Mouse (Mus musculus): ENCODE results near the gene Fat4. TPM values are rescaled to one million over a fixed set of nuclear protein-coding genes. Genes with fewer than 3 reads are reported as not detected.

Gene Fat4
- total and polyA plus RNA-seq, 3 experiments = not detected

DNA sequence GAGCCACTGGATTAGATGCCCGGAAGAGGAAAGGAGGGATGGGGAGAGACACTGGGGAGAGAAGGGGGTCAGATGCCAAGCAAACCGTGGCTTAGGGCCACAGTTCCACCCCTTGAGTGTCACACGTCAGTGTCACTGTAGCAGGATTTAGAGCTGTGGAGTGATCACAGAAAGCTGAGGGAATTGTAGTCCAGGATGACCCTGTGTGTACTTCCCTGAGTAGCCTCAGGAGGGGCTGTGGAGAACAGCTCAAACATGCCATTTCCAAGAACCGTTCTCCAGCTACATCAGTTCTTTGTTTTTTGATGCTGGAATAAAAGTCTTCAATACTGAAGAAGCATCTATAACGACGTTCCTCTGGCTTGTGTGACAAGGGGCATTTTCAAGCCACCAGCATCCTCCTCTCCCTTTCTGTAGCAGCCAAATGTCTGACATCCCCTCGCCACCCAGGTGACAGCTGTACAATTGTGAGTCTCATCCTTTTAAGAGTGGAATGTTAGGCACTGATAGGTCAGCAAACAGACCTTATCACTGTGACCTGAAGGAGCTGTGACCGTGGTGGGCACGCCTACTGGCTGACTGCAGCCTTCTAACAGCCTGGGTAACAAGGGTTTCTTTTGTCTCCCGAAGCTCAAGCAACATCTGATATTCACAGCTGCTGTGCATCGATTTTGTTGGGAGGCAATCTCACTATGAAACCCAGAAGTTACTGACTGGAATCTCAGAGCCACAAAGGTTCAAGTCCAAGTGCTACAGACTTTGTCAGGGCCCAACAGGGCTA, 39.9 kb upstream of the Fat4 start:
- Histone ChIP-seq H3K27me3 (ENCODE audit: control insufficient read depth in 1 of 2, insufficient read depth in 2 of 2, low read length in 2 of 2) (no peaks in the 10 kb centered on the region), H3K4me1 (ENCODE audit: control insufficient read depth in 1 of 2, insufficient read depth in 2 of 2, low read length in 2 of 2) (no peaks in the 10 kb centered on the region), H3K9me3 (replicated peaks; ENCODE audit: insufficient read depth, low read length) (no peaks in the 10 kb centered on the region), H3K4me3 (ENCODE audit: control insufficient read depth in 1 of 2, insufficient read depth in 1 of 2, low read depth in 2 of 2, low read length in 2 of 2) (no peak overlapping the region), H3K27ac (ENCODE audit: control insufficient read depth, low read depth, low read length) (no peak overlapping the region), H3K9ac (ENCODE audit: control insufficient read depth, low read depth, low read length, poor library complexity, severe bottlenecking) (no peak overlapping the region), H3K79me2 (ENCODE audit: control insufficient read depth, insufficient read depth, low read length, poor library complexity) (no peaks in the 10 kb centered on the region), H3K36me3 (ENCODE audit: control insufficient read depth in 1 of 2, insufficient read depth in 2 of 2, low read length in 2 of 2) (no peaks in the 10 kb centered on the region)
- no peak for TF ChIP-seq EP300 (IDR thresholded peaks at IDR 0.05; ENCODE audit: low read depth in 1 of 2, low read length in 2 of 2)
- DNase-seq (ENCODE audit: low read depth, low spot score) = no peak

GRCm38 (mm10) chr3:38849077-38849476, 37.7 kb upstream of the Fat4 start:
- Histone ChIP-seq H3K9ac (ENCODE audit: control insufficient read depth, low read depth, low read length, poor library complexity, severe bottlenecking) (no peak overlapping the region), H3K27ac (ENCODE audit: control insufficient read depth, low read depth, low read length) (no peak overlapping the region), H3K36me3 (ENCODE audit: control insufficient read depth in 1 of 2, insufficient read depth in 2 of 2, low read length in 2 of 2) (no peaks in the 10 kb centered on the region), H3K27me3 (ENCODE audit: control insufficient read depth in 1 of 2, insufficient read depth in 2 of 2, low read length in 2 of 2) (no peaks in the 10 kb centered on the region), H3K4me1 (ENCODE audit: control insufficient read depth in 1 of 2, insufficient read depth in 2 of 2, low read length in 2 of 2) (no peaks in the 10 kb centered on the region), H3K79me2 (ENCODE audit: control insufficient read depth, insufficient read depth, low read length, poor library complexity) (no peaks in the 10 kb centered on the region), H3K4me3 (ENCODE audit: control insufficient read depth in 1 of 2, insufficient read depth in 1 of 2, low read depth in 2 of 2, low read length in 2 of 2) (no peak overlapping the region), H3K9me3 (replicated peaks; ENCODE audit: insufficient read depth, low read length) (no peaks in the 10 kb centered on the region)
- TF ChIP-seq SIN3A (IDR thresholded peaks at IDR 0.05; ENCODE audit: low read length) (no peak), HCFC1 (IDR thresholded peaks at IDR 0.05; ENCODE audit: low read depth, low read length) (no peak), KAT2A (conservative IDR thresholded peaks at IDR 0.05; ENCODE audit: low read depth, low read length) (no peak), CHD1 (IDR thresholded peaks at IDR 0.05; ENCODE audit: low read depth, low read length) (no peak), POLR2A (IDR thresholded peaks at IDR 0.05; ENCODE audit: control insufficient read depth in 1 of 2, insufficient read depth in 1 of 2, low read depth in 1 of 2, low read length in 2 of 2, poor library complexity in 1 of 2) (no peak), ZC3H11A (IDR thresholded peaks at IDR 0.05; ENCODE audit: low read depth, low read length) (no peak), MAFK (IDR thresholded peaks at IDR 0.05; ENCODE audit: borderline replicate concordance, low read depth, low read length) (no peak), NELFE (IDR thresholded peaks at IDR 0.05; ENCODE audit: low read depth, low read length) (no peak), GABPA (IDR thresholded peaks at IDR 0.05; ENCODE audit: low read depth, low read length) (no peak), MEF2A (IDR thresholded peaks at IDR 0.05; ENCODE audit: extremely low read depth, insufficient replicate concordance, low read depth, low read length, poor library complexity, severe bottlenecking) (no peak)
- DNase-seq (ENCODE audit: low read depth, low spot score) = no peak

- Histone ChIP-seq H3K79me2 (ENCODE audit: control insufficient read depth, insufficient read depth, low read length, poor library complexity) (no peaks in the 10 kb centered on the region), H3K4me3 (ENCODE audit: control insufficient read depth in 1 of 2, insufficient read depth in 1 of 2, low read depth in 2 of 2, low read length in 2 of 2) (no peak overlapping the region), H3K27ac (ENCODE audit: control insufficient read depth, low read depth, low read length) (no peak overlapping the region), H3K36me3 (ENCODE audit: control insufficient read depth in 1 of 2, insufficient read depth in 2 of 2, low read length in 2 of 2) (no peaks in the 10 kb centered on the region), H3K9ac (ENCODE audit: control insufficient read depth, low read depth, low read length, poor library complexity, severe bottlenecking) (no peak overlapping the region), H3K27me3 (ENCODE audit: control insufficient read depth in 1 of 2, insufficient read depth in 2 of 2, low read length in 2 of 2) (no peaks in the 10 kb centered on the region), H3K9me3 (replicated peaks; ENCODE audit: insufficient read depth, low read length) (no peaks in the 10 kb centered on the region), H3K4me1 (ENCODE audit: control insufficient read depth in 1 of 2, insufficient read depth in 2 of 2, low read length in 2 of 2) (no peaks in the 10 kb centered on the region)
- peak; percentile 17 for DNase-seq (ENCODE audit: low read depth, low spot score)
- TF ChIP-seq RAD21 (IDR thresholded peaks at IDR 0.05; ENCODE audit: low read depth, low read length) (peak; percentile 51), USF1 (IDR thresholded peaks at IDR 0.05; ENCODE audit: low read depth, low read length) (no peak), EP300 (IDR thresholded peaks at IDR 0.05; ENCODE audit: low read depth in 1 of 2, low read length in 2 of 2) (no peak), SIN3A (IDR thresholded peaks at IDR 0.05; ENCODE audit: low read length) (no peak), SMC3 (IDR thresholded peaks at IDR 0.05; ENCODE audit: low read depth, low read length) (peak; percentile 49), JUND (IDR thresholded peaks at IDR 0.05; ENCODE audit: low read depth, low read length) (no peak), POLR2AphosphoS5 (IDR thresholded peaks at IDR 0.05; ENCODE audit: borderline replicate concordance, low read depth, low read length) (no peak), MAX (IDR thresholded peaks at IDR 0.05; ENCODE audit: low read length) (no peak), E2F4 (IDR thresholded peaks at IDR 0.05; ENCODE audit: borderline replicate concordance, low read depth, low read length) (no peak), CTCF (IDR thresholded peaks at IDR 0.05 in 2 of 3, conservative IDR thresholded peaks at IDR 0.05 in 1 of 3; ENCODE audit: control insufficient read depth in 1 of 3, insufficient read depth in 1 of 3, low read depth in 2 of 3, low read length in 3 of 3, poor library complexity in 1 of 3, severe bottlenecking in 1 of 3) (peak; percentile 10 to 48 (median 25); a peak in 3 of 6 replicates)
Measured at GRCm38 (mm10) chr3:38849536-38849935, 37.2 kb upstream of the Fat4 start.
